Mouse (Mus musculus) WW6 (cell line): ENCODE measurements around the gene Slc41a1.

Source experiments
- DNase-seq: peaks from one replicate; pipeline ENCODE4 v3.0.0-alpha.2; 2013; ENCODE audit warnings: low read depth, low spot score

Gene Slc41a1

DNA sequence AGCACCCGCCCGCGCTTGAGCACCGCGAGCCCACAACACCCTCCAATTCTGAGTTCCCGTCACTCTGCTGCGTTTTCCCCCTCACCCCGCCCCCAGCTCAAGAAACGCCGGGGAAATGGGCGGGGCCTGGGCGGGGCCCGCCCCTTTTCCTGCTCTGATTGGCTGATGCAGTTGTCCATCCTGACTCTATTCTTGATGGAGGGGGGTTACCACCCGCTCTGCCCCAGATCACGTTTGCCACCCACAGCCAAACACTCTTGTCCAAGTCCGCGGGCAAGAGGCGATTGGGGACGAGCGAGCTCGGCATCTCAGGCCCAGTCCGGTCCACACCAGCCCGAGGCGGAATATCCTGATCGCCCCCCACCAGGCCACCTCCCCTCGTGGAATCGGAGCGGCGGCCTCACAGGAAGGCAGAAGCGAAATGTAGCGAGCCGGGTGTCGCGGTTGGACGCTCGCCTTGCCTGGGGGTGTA is 530 bp downstream of the Slc41a1 start:
- peak; percentile 80 for DNase-seq

- no peak for DNase-seq
Measured at GRCm38 (mm10) chr1:131828297-131829126, 1.2 kb downstream of the Slc41a1 start.

DNA sequence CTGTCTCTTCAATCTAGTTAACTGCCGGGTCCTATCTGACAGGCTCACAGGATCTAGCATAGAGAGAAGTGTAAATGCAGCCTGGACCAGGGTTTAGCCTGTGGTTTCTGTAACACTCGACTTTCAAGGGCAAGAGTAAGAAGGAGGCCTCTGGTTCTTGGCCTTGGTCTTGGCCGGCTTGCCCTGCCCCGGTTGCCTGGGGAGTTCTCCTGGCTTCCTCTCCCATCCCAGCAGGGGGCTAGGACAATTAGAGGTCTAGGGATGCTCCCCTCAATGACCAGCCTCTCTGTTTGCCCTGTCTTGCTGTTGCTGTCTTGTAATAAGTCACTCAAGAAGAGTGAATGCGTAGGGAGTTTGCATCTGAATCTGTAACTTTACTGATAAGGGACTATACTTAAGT is 2.0 kb downstream of the Slc41a1 start:
- no peak for DNase-seq

DNA sequence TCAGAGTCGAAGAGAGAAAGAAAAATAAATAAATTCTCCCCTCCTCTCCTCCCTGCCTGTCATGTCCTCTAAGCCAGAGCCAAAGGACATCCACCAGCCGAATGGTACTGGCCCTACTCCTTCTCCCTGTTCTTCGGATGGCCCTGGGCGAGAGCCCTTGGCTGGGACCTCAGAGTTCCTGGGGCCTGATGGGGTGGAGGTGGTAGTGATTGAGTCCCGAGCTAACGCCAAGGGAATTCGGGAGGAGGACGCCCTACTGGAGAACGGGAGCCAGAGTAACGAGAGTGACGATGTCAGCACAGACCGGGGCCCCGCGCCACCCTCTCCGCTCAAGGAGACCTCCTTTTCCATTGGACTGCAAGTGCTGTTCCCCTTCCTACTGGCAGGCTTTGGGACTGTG is 3.3 kb downstream of the Slc41a1 start:
- no peak for DNase-seq

GRCm38 (mm10) chr1:131830971-131831641 is 3.8 kb downstream of the Slc41a1 start:
- no peak for DNase-seq

DNA sequence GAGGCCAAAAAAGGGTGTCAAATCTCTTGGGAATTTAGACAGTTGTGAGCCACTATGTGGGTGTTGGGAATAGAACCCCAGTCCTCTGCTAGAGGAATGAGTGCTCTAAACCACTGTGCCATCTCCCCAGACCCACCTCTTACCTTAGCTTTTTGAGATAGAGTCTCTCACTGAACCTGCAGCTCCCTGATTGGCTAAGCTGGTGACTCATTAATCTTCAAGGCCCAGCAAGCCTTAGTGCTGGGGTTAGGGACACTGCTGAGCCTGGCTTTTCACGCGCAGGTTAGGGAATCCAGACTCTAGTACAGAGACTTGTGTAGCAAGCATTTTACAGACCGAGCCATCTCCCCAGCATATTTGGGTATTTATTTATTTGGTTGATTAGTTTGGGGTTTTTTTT is 9.7 kb downstream of the Slc41a1 start:
- DNase-seq: no peak

GRCm38 (mm10) chr1:131838542-131838941 is 11.2 kb downstream of the Slc41a1 start:
- no peak for DNase-seq

GRCm38 (mm10) chr1:131839279-131839678 is 12.0 kb downstream of the Slc41a1 start:
- no peak for DNase-seq

DNA sequence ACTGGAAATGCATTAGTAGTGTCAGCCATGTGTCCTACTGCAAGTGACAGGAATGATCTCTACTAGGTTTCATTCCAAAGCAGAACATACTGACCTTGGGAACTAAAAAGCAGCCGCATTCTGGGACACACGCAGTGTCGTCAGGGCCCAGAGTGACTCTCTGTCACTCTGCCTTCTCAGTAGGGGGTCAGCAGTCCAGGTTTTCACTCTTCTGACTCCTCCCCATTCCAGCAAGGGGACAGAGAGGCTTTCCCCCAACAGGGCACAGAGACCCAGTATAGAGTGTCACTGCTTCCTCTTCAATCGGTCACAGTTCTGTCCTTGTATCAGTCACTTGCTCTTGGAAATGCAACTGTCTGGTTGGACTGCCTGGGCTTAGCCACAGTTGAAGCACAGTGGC is 14.9 kb downstream of the Slc41a1 start:
- DNase-seq: no peak

DNA sequence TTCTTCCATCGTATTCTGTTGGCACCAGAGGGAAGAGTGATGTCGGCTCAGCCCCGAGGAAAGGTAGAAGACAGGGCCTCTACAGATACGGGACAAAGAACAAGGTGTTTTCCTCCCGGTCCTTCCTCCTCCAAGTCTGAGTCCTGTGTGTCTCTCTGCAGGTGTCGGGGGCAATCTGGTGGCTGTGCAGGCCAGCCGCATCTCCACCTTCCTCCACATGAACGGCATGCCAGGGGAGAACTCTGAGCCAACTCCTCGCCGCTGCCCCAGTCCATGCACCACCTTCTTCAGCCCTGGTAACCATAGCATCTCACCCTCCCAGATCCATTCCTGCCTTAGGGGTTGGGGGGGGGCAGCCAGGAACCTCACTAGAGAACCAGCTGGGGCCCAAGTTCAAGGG is 16.5 kb downstream of the Slc41a1 start:
- DNase-seq: no peak

DNA sequence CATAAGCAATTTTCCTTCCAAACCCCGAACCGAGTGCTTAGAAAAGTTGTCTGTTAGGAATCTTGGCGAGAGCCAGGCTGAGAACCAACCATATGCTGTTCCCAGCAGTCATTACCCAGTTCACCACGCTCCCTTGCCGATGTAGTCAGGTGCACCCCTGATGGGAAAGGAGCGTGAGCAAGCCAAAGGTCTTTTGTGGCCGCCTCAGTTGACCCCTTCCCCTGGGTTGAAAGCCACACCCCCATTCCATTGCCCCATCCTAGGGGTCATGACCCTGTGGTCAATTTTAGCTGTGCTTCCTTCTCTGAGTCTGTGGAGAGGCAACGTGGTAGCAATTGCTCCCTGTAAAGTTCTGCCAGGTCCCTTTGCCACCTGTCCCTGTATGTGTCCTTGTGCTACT is 17.6 kb downstream of the Slc41a1 start:
- no peak for DNase-seq

GRCm38 (mm10) chr1:131846255-131846654 is 19.0 kb downstream of the Slc41a1 start:
- no peak for DNase-seq

DNA sequence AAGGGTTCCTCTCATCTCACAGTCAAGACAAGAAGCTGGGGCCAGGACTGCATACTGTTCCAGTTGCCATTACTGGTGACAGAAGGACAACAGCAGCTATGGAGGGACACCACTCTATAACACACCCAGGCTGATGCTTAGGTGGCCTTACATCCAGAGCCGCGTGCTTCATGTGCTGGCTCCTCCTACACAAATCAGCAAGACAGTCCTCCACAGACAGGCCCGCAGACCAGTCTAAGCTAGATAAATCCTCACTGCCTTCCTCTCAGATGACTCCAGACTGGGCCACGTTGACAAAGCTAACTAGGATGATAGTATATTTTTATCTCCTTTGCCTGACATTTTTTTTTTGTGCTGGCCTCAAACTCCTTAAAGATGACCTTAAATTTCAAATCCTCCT is 34.5 kb downstream of the Slc41a1 start:
- no peak for DNase-seq

- no peak for DNase-seq
Measured at GRCm38 (mm10) chr1:131865596-131865995, 38.3 kb downstream of the Slc41a1 start.

DNA sequence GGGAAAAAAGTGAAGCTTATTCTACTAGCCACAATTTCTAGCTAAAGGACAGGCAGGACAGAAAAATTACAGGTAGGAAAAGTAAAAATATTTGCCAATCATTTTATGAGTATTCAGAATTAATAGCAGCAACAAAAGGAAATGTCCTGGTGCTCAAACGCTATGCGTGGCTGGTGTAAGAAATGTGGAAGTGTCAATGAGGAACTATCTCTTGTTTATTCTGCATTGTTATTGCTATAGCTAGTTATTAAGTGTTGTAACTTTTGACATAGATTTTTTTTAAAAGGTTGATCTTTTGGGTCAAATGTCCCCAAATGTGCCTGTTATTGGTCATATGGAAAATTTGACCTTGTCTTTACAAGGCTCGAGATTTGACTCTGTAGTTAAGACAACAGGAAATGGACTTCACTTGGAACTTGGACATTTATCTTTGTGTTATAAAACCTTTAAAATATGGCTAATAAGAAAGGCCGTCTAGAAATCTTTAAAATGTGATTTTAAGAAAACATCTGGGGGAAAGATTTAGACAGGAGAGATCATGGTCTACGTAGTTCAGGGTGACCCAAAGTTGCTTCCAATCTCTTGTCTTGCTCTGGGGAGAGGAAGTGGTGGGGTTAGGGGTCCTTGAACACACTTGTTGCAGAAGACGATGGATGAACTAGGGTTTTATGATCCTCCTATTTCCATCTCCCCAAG is 39.2 kb downstream of the Slc41a1 start:
- no peak for DNase-seq

DNA sequence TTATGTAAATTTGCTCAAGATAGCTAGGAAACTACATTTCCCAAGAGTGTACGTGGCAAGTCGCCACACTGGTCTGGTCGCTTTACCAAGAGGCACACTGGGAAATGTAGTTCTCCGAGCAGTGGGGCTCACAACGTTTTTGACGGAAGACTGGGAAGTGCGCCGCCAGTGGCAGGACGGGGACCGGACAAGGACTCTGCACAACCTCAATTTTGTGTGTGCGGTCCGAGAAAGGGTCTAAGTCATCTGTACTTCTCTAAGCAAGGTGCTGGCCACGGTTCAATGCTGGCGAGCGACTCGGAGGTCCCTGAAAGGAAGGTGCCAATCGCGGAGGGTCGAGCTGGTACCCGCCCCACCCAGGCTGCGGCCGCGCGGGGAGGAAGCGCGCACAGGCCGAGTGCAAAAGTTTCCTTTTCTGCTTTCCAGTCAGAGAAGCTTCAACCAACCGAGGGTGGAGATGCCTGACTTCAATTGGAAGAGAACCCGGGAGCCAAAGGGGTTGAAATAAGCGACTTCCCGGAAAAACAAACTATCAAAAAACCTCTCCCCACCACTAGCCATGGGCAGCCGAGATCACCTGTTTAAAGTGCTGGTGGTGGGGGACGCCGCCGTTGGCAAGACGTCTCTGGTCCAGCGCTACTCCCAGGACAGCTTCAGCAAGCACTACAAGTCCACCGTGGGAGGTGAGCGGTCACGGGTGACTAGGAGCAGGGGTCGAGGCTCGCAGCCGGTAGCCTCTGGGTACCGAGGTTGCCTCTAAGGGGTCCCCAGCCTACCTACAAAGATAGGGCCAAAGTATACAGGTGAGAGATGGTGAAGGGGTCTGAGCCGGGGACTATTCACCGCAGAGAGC is 40.0 kb downstream of the Slc41a1 start, which contains the start of gene Rab29:
Gene Rab29, plus strand, starts transcription at position 132 of the 853 bp plus-strand sequence.
- peak; percentile 82 for DNase-seq

- no peak for DNase-seq
Measured at GRCm38 (mm10) chr1:131867946-131868290, 40.6 kb downstream of the Slc41a1 start.

- DNase-seq: no peak
Measured at GRCm38 (mm10) chr1:131869561-131869960, 42.3 kb downstream of the Slc41a1 start.

DNA sequence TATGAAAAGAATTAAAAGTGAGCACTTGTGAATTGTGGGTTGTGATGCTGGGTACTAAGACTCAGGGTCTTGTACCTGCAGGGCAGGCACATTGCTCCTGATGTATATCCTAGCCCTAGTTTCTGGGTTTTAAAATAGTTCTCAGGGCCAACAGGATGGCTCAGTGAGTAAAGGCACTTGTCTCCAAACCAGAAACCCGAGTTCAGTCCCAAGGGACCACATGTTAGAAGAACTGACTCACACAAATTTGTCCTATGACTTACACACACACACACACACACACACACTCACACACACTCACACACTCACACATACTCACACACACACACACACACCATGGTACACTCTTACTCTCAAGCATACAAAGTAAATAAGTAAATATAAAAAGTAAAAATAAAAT is 45.6 kb downstream of the Slc41a1 start:
- no peak for DNase-seq

DNA sequence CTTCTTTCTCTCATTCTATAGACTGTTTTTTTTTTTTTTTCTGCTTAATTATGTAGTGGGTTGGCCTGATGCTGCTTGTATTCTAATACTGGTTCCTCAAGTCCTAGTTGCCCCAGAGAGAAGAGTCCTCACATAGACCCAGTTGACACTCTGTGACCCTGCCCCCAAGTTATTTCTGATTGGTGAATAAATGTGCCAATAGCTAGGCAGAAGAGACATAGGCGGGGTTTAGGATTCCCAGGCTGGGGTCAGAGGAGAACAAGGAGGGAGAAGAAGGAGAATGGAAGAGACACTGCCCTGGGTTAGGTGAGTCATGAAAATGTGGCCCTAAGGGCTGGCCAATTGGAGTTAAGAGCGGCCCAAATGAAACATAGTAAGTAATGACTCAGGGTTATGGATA is 52.5 kb downstream of the Slc41a1 start:
- DNase-seq: no peak

GRCm38 (mm10) chr1:131882787-131883186 is 55.5 kb downstream of the Slc41a1 start:
- DNase-seq: no peak

DNA sequence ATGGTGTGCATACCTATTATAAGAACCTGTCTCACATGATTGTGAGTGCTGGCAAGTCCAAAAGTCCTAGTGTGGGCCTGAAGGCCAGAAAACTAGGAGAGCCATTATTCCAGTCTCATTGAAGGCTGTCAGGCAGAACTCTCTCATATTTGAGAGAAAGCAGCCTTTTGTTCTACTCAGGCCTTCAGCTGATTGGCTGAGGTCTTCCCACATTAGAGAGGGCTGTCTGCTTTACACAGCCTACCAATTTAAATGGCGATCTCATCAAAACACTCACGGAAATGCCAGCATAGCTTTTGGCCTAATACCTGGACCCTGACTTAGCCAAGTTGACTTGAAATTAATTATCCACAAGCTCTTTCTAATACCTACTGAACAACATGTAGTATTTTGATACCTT is 58.9 kb downstream of the Slc41a1 start:
- no peak for DNase-seq
